Mouse (Mus musculus) c-Kit-positive CD71-positive TER-119-negative erythroid progenitor cells, embryonic 14.5 days (primary cell): ENCODE data around the gene Hist1h4a.
A peak's percentile ranks its signal among the peaks of the same experiment; 100 is the strongest.
"Not testable (repeated sequence)": the region's sequence is repeated elsewhere in the genome, so short reads cannot be mapped to it uniquely, and the experiment has no call there.

Experiments
- DNase-seq: peaks from one replicate; pipeline ENCODE4 v3.0.0-alpha.2; 2013; ENCODE audit warnings: low read depth

Hist1h4a gene

DNA sequence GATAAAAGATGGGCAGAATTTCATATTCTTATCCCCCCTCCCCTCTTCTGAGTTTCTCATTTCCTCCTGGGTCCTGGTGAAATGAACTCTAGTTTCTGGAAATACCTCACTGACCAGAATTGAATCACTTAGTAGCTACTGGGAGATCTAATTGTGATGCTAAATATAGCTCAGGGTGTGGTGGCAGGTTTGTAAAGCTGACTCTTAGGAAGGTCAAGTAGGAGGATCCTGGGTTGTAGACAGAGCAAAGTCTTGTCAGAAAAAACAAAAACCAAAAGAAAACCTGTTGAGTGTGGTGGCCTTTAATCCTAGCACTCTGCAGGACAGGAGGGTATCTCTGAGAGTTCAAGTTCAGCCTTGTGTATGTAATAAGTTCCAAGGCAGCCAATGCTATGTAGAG lies 19.0 kb downstream of the Hist1h4a start:
- DNase-seq: no peak

DNA sequence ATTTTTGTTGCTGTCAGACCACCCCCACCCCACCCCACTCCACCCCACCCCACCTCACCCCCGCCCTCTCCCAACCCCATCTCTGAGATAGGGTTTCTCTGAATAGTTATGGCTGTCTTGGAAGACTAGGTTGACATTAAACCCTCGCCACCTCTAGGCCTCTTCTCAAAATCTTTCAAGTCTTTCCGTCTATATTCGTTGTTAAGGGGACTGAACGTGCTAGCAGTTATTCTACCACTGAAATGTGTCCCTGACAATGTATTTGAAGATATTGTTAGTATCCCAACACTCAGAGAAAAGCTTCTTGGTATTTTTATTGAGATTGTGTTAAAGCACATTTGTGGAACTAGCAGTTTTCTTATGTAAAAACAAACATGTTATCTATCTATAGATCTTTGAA lies 20.1 kb downstream of the Hist1h4a start:
- DNase-seq: peak; percentile 15

DNA sequence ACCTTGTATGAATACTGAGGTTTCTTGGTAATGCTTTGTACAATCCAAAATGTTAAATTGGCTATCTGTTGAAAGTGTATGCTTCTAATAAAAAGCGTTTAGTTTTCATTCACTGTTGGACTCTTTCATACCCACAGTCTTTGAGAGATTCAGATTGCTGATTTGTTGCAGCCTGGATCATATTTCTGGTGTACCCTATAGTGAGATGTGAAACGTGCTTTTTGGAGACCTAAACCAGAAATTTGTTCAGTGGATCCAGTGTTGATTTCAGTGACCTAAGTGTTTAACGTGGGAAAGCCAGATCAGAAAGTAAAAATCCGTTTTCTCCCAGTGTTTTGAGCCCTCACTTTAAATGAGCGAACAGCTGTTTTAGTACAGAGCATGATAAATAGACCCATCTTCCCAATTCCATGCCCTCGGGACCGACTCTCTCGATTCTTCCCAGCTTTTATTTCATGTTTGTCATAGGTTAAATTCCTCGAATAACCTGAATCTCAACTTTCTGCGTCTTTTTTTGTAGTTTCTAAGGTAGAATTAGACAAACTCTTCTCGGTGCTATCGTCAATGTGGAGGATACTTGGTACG lies 20.7 kb downstream of the Hist1h4a start:
- DNase-seq: peak; percentile 15

DNA sequence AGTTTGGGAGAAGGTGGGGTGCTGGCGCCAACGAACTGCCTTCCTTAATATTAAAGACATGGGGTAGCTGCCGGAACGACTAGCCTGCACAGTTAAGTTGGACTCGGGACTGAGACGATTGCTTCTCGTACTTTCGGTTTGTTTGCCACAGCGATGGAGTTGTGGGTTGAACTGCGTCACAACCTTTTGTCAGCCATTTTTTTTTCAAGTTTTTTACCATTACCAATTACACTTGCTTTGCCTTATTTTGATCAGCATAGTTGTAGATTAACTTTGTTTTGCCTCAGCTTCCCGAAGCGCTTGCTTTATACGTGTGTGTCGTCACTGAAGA lies 21.1 kb downstream of the Hist1h4a start:
- DNase-seq: no peak

DNA sequence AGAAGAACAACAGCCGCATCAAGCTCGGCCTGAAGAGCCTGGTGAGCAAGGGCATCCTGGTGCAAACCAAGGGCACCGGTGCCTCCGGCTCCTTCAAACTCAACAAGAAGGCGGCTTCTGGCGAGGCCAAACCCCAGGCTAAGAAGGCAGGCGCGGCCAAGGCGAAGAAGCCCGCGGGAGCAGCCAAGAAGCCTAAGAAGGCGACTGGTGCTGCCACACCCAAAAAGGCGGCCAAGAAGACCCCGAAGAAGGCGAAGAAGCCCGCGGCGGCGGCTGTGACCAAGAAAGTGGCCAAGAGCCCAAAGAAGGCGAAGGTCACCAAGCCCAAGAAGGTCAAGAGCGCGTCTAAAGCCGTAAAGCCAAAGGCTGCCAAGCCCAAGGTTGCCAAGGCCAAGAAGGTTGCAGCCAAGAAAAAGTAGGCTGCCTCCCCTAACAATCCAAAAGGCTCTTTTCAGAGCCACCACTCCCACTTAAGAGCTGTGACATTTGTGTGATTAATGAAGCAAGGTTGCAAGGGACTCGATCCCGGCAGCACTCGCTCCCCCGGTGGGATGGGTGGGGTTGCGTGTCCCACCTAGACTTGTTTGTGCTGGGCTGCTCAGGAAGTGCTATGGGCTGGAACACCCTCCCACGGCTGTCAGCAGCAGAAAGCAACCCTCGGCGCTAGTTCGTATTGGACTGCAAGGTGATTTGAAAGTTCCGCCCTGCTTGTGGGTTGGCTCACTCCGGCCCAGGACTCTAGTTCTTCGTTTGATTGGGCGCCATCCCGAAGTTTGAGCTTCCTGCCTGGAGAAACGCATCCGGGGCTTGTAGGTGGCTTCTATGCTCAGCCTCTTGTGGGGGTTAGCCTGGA lies 21.7 kb downstream of the Hist1h4a start:
- peak; percentile 90 for DNase-seq

DNA sequence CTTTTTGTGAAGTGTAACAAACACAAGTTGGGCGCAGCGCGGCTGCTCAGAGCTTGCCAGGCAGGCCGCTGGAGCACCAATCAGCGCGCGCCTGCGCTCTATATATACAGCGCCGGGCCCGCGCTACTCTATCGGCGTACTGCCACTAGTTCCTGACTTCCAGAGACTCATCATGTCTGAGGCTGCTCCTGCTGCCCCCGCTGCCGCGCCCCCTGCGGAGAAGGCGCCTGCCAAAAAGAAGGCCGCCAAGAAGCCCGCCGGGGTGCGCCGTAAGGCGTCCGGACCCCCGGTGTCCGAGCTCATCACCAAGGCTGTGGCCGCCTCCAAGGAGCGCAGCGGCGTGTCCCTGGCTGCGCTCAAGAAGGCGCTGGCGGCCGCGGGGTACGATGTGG lies 22.4 kb downstream of the Hist1h4a start, which contains the start of gene Hist1h1c:
Gene Hist1h1c, plus strand, starts transcription at position 132 of the 392 bp plus-strand sequence.
- peak; percentile 83 for DNase-seq

DNA sequence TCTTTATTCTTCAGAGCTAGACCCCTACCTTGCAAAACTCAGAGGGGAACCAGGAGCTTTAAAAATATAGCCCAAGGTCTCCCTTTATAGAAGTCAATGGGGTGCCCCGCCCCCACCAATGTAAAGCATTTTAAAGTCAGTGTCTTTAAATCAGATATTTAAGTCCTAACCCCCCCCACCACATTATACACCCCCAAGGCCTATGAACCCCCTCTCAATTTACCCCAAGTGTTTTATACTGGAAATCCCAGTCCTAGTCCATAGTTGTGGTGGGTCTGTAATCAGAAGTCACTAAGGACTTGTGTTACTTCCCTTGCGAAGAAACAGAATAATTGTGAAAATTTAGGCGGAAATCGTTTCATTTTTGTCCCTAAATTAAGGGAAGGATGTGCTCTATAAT lies 23.0 kb downstream of the Hist1h4a start:
- DNase-seq: peak; percentile 23

DNA sequence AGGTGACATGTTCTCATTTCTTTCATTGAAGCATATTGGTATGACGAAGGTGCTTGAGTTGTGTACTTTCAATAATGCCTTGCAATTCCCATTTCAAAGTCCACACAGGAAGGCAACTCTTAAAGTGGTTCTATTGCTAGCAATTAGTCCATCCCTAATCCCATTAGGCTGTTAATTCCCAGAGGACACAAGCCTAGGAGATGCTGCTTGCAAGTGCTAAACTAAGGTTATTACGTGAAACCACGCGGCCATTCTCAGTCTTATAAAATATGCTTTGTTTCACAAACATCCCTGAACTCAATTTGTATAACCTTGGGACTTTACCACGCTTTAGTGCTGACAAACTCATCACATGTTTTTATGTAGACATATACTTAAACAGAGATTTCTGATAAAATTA lies 23.9 kb downstream of the Hist1h4a start:
- no peak for DNase-seq

DNA sequence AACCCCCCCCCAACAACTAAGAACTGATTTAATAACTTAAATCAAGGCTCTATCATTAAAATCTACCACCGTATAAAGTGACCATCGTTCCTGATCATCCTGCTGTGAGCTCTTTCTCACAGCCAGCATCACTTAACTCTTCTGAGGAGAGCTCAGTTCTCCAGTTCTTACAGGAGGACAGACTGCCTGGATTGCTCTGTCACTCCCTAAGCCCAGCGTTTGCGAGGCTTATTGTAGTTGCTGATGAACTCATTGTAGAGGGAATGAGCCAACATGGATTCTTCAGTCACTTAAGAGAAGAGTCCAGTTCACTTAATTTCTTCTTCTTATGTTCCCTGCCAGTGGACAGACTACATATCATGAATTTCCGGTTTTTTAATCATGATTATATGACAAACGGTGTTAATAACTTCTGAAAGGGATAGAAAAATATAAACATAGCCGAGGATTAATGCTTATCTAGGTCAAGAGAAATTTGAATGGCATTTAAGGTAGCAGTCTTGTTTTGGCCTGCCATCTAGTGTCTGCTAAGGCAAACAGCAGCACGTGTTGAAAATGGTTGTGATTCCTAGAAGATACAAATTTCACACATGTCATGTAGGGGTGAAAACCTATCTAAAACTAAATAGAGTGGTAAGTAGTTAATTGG lies 28.8 kb downstream of the Hist1h4a start:
- DNase-seq: peak; percentile 32

DNA sequence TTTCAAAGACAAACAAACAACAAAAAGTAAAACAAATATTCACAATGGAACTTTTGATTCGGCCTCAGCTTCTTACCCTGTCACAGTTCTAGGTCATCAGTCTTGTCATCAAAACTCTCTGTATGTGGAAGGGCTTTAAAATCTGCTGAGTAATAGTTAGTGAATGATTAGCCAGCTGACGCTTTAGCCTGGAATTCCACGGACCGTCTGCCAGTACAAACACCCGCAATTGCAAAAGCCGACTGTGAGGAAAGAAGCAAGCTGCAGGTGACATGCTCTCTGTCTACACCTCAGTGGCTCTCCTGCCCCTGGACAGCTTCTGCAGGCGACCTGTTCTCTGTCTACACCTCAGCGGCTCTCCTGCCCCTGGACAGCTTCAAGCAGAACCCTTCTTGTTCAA lies 30.6 kb downstream of the Hist1h4a start:
- DNase-seq: no peak

DNA sequence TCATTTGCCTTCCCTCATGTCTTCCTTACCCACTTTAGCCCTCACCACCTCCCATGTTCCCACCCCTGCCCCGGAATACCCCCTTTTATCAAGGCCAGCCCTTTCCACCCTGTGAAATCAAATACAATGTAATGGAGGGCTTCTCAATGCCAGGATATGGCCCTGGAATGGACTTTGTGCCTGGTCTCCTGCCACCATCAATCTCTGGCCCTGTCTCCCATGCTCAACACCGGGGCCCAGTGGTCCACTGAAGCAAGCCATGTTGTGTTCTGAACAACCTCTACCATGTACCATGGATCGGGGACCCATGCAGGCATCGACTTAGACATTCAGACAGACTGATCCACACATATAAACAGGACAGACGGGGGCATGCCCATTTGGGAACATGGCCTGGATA lies 31.3 kb downstream of the Hist1h4a start:
- DNase-seq: no peak

DNA sequence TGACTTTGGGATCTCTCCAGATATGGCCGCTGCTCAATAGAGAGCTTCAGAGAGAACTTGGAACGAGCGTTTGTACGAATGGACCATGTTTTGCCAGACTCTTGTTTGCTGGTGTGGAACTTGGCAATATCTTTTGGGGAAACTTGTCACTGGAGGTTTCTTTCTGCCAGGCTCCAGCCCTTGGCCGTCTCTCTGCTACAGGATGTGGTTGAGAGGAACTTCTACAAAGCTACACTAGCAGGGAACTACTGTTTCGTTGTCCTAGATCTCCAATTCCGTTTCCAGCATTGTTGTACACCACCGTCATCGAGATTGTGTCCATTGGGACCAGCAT lies 31.9 kb downstream of the Hist1h4a start:
- DNase-seq: no peak

DNA sequence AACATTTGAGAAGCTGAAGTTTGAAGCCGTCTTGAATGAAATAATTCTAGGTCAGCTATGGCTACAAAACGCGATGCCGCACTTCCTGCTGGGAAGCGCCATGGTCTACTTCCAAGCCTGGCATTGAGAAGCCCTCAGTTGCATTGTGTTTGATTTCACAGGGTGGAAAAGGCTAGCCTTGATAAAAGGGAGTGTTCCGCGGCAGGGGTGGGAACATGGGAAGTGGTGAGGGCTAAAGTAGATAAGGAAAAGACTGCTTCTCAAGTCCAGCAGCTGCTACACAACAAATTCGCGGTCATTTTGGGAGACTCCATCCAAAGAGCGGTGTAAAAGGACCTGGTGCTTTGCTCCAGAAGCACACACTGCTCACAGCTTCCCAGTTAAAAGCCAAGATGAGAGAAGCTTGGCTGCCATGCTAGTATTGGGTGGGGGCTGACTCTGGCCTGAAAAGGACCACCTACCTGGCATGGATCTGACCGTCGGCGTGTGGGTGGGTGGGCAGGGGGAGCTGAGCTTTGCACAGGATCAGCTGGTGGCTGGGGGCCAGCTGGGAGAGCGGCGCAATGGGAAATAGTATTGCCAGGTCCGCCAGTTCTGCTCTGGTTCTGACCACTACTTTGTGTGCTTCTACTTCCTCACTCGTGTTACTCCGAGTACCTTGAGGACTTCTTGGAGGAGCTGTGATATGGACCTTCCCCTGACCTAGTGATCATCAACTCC lies 32.4 kb downstream of the Hist1h4a start:
- no peak for DNase-seq

DNA sequence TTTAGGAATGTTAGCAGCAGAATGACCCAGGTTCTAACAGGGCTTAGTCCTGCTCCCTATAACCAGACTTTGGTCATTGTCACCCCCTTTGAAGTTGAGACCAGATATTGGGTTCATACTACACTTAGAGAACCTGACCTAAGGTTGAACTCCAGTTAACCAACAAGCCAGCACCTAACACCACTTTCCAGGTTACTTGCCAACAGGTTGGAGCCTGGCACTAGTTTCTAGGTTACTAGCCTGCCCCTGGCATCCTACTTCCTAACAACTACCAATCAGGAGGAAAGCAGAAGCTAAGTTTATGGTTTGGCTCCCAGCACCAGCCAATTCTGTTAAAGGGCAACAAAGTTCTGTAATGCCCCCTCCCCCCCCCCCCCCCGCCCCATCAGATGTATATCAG lies 35.8 kb downstream of the Hist1h4a start:
- DNase-seq: no peak

DNA sequence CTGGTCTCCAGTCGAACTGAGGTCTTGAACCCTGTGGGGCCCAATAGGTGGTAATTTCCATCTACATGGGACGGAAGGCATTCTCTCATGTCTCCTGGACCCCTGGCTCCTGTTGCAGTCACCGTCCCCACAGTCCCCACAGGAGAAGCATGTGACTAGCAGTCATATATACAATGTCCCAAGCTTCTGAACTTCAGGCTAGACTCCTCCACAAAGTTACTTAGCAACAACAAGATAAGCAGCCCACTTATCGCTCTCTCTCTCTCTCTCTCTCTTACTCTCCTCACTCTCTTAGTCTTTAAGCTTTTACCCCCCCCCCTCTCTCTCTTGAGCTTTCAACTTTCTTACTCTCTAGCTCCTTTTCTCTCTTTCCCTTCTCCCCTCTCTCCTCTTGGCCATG lies 36.8 kb downstream of the Hist1h4a start:
- no peak for DNase-seq

DNA sequence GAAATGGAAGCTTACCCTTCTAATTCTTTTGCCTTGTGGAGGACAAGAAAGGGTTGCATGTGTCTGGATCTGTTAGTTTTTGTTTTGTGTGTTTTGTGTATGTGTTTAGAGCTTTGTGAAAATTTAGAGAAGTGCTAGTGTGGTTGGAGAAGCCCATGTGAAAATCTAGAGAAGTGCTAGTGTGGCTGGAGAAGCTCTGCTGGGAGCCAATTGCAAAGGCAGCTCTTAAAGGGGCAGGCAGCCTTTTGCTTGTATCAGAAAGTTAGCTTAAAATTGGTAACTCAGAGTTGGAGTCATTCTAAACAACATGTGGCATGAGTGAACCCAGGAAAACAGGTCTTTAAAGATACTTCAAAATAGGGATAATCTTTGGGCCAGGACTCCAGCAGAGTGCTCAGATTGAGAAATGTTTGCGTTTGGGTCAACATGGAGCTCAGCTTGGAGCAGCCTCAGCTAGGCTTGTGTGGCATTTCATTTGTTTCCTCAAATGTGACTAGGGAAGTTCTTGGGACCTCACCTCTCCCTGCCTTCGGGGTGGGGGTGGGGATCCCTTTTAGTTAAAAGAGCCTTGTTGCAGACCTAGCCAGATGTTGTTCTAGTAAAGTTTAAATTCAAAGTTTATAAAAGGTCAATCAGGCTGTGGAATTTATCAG lies 43.3 kb downstream of the Hist1h4a start:
- not testable (repeated sequence) for DNase-seq

DNA sequence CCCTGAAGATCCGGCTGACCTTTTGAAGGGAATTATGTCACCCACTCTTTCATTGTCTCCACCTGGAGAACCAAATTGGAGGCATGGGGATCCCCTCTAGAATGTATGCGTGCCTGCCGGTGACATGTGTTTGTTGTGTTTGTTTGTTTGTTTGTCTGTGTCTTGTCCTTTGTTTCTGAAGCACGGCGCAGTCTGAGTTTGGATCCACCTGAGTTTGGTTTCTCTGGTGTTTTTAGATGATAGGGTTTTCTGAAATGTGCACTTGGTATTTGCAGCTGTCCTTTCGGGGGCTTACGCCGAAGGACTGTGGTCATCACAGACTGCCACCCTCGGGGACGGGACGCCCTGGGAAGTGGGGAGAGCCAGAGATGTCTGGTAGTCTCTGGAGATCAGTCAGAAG lies 43.9 kb downstream of the Hist1h4a start:
- no peak for DNase-seq

DNA sequence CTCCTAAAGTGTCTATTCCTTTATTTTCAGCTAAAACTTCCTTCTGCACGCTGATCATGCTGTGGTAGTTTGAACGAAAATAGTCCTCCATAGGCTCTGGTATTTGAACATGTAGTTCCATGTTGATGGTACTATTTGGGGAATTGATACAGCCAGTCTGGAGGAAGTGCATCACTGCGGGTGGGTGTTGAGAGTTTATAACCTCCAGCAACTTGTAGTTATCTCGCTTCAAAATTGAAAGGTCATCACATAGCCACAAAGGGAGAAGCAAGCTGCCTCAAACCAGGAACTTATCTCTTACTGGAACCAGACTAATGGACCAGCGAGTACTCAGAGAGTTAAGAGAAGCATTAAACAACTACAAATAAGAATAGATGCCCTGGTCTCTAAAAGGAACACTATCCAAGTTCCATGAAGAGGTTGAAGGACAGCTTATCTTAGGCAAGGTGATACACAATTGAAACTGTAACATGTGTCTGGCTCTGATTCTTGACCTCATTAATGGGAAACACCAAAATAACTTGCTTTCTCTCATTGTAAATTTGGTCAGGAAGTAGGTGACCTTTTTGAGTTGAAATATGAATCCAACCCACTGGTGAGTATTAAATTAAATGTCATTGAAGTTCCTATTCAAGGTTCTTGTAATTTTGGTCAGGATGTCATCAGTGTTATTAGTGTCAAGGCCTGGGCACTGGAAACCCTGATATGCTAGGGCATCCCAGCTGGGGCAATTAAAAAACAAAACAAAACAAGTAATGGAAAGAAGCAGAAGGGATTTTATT lies 44.6 kb downstream of the Hist1h4a start:
- no peak for DNase-seq
